Mouse (Mus musculus) kidney, embryonic 14.5 days (tissue): ENCODE data around the gene Vezt. TPM values are rescaled to one million over a fixed set of nuclear protein-coding genes. Genes with fewer than 3 reads are reported as not detected.

Experiments
- ATAC-seq: fragments of 200-750 bp; cut with Nextera tagmentation; 2 replicates; pipeline ENCODE4 v1.8.0; 2017; ENCODE audit warnings: moderate number of reproducible peaks, mild to moderate bottlenecking, moderate TSS enrichment, moderate library complexity; ENCODE audit not compliant: low FRiP score, low TSS enrichment
- H3K27ac ChIP-seq: fragments of 300-500 bp; sonication (generic); 2 replicates; pipeline ENCODE4 v1.5.1; 2014; ENCODE audit warnings: low read depth, mild to moderate bottlenecking, low read length, moderate library complexity, mixed read lengths
- H3K27me3 ChIP-seq: fragments of 300-500 bp; sonication (generic); 2 replicates; pipeline ENCODE4 v1.6.1; 2014; ENCODE audit warnings: mild to moderate bottlenecking, low read length; ENCODE audit not compliant: control insufficient read depth, insufficient read depth
- H3K36me3 ChIP-seq: fragments of 300-500 bp; sonication (generic); 2 replicates; pipeline ENCODE4 v1.6.1; 2014; ENCODE audit warnings: low read length, mixed read lengths; ENCODE audit not compliant: control insufficient read depth, insufficient read depth
- H3K4me1 ChIP-seq: fragments of 300-500 bp; sonication (generic); 2 replicates; pipeline ENCODE4 v1.6.1; 2014; ENCODE audit warnings: low read length, mixed read lengths; ENCODE audit not compliant: control insufficient read depth, insufficient read depth
- H3K4me2 ChIP-seq: fragments of 300-500 bp; sonication (generic); replicated peaks from 2 replicates; pipeline ENCODE4 v1.6.1; 2014; ENCODE audit warnings: low read depth, mild to moderate bottlenecking, low read length
- H3K4me3 ChIP-seq: fragments of 300-500 bp; sonication (generic); 2 replicates; pipeline ENCODE4 v1.5.1; 2014; ENCODE audit warnings: mild to moderate bottlenecking, low read length
- H3K9ac ChIP-seq: fragments of 300-500 bp; sonication (generic); 2 replicates; pipeline ENCODE4 v1.6.1; 2014; ENCODE audit warnings: low read depth, mild to moderate bottlenecking, low read length, moderate library complexity
- H3K9me3 ChIP-seq: fragments of 300-500 bp; sonication (generic); 2 replicates; pipeline ENCODE4 v1.6.1; 2016; ENCODE audit warnings: low read length; ENCODE audit not compliant: control insufficient read depth
- WGBS: fragments of 180-500 bp; shearing (Covaris S2); extraction: QIAGEN DNeasy Blood & Tissue Kit; methylation state at CpG from one replicate; pipeline ENCODE4 v1.1.7; 2014; 5-methylcytosine and 5-hydroxymethylcytosine counted together
- polyA plus RNA-seq: library from polyadenylated mRNA; unstranded; fragments of >200 nt; fragmentation: Nextera tagmentation; extraction: Ambion mirVana; gene quantifications from 2 replicates; pipeline ENCODE4 v1.2.1, GENCODE M21; 2014

Gene Vezt
- polyA plus RNA-seq, 1 experiment from 2014 or later = 23.8 TPM

DNA sequence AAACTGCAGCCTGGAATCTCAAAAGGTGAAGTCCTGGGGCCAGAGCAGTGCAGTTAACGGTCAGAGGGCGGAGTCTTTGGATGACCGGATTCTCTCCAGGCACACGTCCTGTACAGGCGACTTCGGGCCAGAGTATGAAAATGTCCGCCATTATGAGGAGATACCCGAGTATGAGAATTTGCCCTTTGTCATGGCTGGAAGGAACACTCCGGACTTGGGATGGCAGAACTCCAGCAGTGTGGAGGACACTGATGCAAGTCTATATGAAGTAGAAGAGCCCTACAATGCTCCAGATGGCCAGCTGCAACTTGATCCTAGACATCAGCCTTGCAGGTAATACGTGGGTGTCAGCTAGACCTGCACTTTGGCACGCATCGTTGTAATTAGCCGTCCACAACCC, 9.7 kb upstream of the Vezt start:
- H3K9ac ChIP-seq = no peak overlapping the region
- ATAC-seq = no peak
- H3K4me1 ChIP-seq = peaks cover 10% of the 10 kb centered on the region
- H3K27me3 ChIP-seq = no peaks in the 10 kb centered on the region
- 91% methylated on average over 13 of the region's 13 CpGs for WGBS
- no peaks in the 10 kb centered on the region for H3K9me3 ChIP-seq
- H3K4me2 ChIP-seq = no peak overlapping the region
- H3K27ac ChIP-seq = no peak overlapping the region
- peaks cover 10% of the 10 kb centered on the region; the same call in 1 of the 2 replicates for H3K36me3 ChIP-seq
- H3K4me3 ChIP-seq = no peak overlapping the region

DNA sequence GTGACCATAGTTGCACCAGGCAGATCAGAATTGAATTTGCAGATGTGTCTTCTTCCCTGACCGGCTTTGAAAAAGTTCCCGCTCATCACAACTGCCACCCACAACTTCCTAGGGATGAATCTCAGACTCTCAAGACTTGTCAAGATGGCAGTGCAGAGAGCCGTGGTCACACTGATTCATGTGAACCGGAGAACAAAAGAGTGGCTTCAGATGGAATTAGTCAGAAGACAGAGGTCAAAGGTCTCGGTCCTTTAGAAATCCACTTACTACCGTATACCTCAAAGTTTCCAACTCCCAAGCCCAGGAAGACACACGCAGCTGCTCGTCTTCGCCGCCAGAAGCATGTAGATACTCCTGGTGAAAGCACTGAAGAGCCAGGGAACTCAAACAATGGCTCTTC, 8.3 kb upstream of the Vezt start:
- H3K27ac ChIP-seq = no peak overlapping the region
- 84% methylated on average over 10 of the region's 10 CpGs for WGBS
- no peaks in the 10 kb centered on the region for H3K9me3 ChIP-seq
- no peaks in the 10 kb centered on the region for H3K4me1 ChIP-seq
- no peak overlapping the region for H3K4me3 ChIP-seq
- no peak overlapping the region for H3K4me2 ChIP-seq
- H3K9ac ChIP-seq = no peak overlapping the region
- ATAC-seq = no peak
- no peaks in the 10 kb centered on the region for H3K27me3 ChIP-seq
- H3K36me3 ChIP-seq = peaks cover 10% of the 10 kb centered on the region; the same call in 1 of the 2 replicates

DNA sequence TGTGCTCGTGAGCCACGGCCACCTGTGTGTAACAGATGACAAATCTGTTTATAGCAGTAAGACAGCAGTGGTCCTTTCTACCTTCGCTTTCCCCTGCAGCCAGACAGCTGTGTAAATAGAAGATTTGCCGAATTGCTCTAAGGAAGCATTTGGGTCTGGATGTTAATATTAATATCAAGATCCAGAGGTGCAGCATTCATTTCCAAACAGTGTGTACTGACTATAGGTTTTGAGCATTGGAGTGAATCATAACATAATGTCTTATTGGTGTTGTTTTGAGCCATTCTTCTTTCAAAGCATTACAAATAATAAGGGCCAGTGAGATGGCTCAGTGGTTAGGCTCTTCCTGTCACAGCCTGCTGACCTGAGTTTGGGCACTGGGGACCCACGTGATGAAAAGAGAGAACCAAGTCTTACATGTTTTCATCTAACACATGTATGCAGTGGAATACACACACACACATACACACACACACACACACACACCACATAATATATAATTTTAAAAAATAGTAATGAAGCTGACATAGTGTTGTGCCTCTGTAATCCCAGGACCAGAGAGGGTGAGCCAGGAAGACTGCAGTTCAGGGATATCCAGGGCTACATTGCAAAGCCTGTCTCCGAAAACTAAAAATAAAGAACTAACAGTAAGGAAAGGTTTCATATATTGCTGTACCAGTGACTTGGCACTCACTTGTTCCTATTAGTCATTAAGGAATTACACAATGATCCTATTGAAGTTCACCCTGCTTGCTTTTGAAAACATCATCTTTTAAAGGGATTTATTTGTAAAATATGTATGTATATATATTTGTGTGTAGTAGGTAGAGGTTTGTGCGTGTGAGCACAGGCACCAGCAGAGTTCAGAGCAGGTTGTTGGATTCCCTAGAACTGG, 3.0 kb upstream of the Vezt start:
- H3K36me3 ChIP-seq = no peaks in the 10 kb centered on the region
- peaks cover 10% of the 10 kb centered on the region for H3K4me1 ChIP-seq
- 68% methylated on average over 7 of the region's 7 CpGs for WGBS
- H3K4me2 ChIP-seq = no peak overlapping the region; the same call in 1 of the 2 replicates
- no peak overlapping the region for H3K27ac ChIP-seq
- H3K4me3 ChIP-seq = no peak overlapping the region
- no peak overlapping the region for H3K9ac ChIP-seq
- no peak for ATAC-seq
- H3K27me3 ChIP-seq = no peaks in the 10 kb centered on the region
- no peaks in the 10 kb centered on the region for H3K9me3 ChIP-seq

DNA sequence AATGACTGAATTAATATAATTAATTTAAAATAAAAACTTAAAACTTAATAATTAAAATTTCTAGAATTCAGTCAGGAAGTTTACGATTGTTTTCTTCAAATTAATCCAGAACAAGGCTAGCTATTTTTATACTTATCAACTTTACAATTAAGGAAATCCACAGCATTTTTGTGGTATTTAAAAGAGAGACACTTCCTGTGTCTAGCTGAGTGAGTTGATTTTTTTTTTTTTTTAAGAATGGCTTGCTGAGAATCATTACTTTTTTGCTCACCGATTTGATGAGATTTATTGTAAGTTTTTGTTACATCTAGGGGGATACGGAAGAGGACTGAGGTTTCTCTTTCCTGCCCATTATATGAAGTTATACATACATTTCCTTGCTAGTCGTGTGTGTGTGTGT, 2.0 kb upstream of the Vezt start:
- Histone ChIP-seq H3K27me3 (no peaks in the 10 kb centered on the region), H3K36me3 (no peaks in the 10 kb centered on the region), H3K4me3 (no peak overlapping the region), H3K4me1 (peaks cover 10% of the 10 kb centered on the region), H3K9ac (no peak overlapping the region), H3K4me2 (no peak overlapping the region), H3K27ac (no peak overlapping the region), H3K9me3 (no peaks in the 10 kb centered on the region)
- WGBS = 64% methylated on average over 4 of the region's 4 CpGs
- no peak for ATAC-seq

DNA sequence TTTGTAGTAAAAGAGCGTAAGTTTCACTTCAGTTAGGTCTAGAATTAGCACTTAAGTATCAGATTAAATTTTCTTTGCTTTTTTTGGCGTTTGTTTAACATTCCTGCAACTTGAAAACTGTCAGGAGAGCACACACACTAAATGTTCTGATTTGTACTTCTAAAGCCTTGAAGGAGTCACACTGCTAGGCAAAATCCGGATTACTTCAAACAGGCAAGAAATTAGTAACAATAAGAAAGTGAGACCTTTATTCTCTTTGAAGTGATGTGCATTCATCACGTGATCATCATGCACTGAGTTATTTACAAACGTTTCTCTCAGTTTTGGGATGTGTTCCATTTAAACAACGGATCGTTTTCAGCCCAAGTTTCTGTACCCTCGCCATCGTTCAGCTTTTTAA, 1.6 kb upstream of the Vezt start:
- H3K4me3 ChIP-seq = peak overlapping the region; percentile 84; the same call in 1 of the 2 replicates
- no peaks in the 10 kb centered on the region for H3K36me3 ChIP-seq
- no peaks in the 10 kb centered on the region for H3K27me3 ChIP-seq
- no peak overlapping the region for H3K9ac ChIP-seq
- H3K27ac ChIP-seq = no peak overlapping the region
- 52% methylated on average over 9 of the region's 9 CpGs for WGBS
- H3K4me2 ChIP-seq = peak overlapping the region; percentile 67
- H3K9me3 ChIP-seq = no peaks in the 10 kb centered on the region
- H3K4me1 ChIP-seq = peaks cover 10% of the 10 kb centered on the region
- no peak for ATAC-seq

DNA sequence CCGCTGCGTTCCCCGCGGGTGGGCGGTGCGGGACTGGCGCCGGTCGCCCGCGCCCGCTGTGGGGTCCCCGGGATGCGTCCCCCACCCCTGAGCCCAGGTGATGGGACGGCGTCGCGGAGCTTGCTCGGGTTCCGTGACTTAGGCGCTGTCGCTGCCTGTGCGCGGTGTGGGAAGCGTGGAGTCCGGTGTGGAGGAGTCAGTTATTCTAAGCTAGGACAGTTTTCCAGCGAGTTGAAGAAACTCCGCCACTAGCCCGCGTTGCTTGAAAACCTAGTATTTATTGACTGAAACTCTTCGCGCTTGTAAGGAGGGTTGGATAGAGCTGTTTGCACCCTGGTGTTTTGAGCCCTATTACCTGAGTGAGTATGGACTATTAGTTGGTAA, 750 bp upstream of the Vezt start:
- peak overlapping the region; percentile 77 for H3K9ac ChIP-seq
- peak overlapping the region; percentile 67 for H3K4me2 ChIP-seq
- no peaks in the 10 kb centered on the region for H3K36me3 ChIP-seq
- H3K9me3 ChIP-seq = no peaks in the 10 kb centered on the region
- peaks cover 10% of the 10 kb centered on the region for H3K4me1 ChIP-seq
- ATAC-seq = no peak
- H3K27ac ChIP-seq = no peak overlapping the region
- H3K4me3 ChIP-seq = peak overlapping the region; percentile 84
- H3K27me3 ChIP-seq = no peaks in the 10 kb centered on the region
- WGBS = under 1% methylated on average over 31 of the region's 32 CpGs

DNA sequence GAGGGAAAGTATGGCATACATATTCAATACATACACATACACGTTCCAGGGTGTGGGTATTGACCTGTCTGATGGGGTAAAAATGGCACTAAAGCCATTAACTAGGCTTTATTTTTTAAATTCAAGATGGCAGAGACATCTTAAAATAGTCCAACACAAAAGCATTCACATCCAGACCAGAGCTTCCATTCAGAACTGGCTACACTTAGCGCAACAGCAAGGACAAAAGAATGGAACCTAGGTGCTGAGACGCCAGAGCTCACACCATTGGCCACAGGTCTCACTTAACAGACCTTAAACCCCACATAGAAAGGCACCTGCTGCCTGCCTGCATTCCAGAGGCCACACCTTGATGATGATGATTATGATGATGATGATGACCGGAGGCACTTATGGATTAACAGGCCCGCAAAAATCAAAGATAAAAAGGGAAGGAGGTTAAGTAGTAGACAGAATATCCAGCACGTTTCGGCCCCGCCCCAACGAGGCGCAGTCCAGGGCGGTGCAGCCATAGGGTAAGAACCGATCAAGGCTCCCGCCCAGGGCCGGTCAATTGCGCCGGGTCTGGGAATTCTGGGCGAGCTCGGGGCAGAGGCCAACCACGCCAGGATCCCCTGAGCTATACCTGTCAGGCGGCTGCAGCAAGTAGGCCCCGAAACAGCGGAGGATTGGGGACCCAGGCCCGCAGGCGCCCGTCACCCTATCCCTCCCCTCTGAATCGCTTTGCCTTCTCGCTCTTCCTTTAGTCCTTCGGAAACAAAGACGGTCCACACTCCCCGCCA, 550 bp downstream of the Vezt start:
- WGBS = 3% methylated on average over 30 of the region's 30 CpGs

DNA sequence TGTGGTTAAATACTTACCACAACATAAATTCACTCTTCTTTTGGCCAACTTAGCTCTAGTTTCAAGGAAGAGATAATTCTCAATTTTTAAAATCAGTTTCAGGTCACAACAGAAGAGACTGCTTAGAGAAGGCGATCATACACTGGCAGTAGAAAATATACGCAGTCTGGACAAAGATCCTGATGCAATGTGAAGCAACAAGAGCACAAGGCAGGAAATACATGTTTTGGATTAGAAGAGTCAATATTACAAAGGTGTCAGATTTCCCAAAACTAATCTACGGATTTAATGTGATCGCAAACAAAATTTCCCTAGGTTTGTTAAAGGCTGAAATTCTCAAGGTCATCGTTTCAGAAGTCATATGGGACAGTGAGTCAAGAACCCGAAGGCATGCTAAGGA, 4.5 kb downstream of the Vezt start:
- Histone ChIP-seq H3K4me3 (no peak overlapping the region), H3K36me3 (peaks cover 11% of the 10 kb centered on the region), H3K4me2 (no peak overlapping the region), H3K9ac (no peak overlapping the region), H3K27me3 (no peaks in the 10 kb centered on the region), H3K27ac (no peak overlapping the region), H3K4me1 (peaks cover 10% of the 10 kb centered on the region), H3K9me3 (no peaks in the 10 kb centered on the region)
- no peak for ATAC-seq
- WGBS = 93% methylated on average over 6 of the region's 6 CpGs

More for the DNA sequence above, 550 bp downstream of the Vezt start:
- Histone ChIP-seq H3K4me3 (peak overlapping the region; percentile 84), H3K4me1 (peaks cover 10% of the 10 kb centered on the region), H3K9ac (peak overlapping the region; percentile 77), H3K27me3 (no peaks in the 10 kb centered on the region), H3K4me2 (peak overlapping the region; percentile 48), H3K9me3 (no peaks in the 10 kb centered on the region), H3K27ac (peak overlapping the region; percentile 32; the same call in 1 of the 2 replicates), H3K36me3 (0 out of 2 replicates have a peak, but pooled peaks cover 1% of the 10 kb centered on the region)
- ATAC-seq = peak; percentile 80

DNA sequence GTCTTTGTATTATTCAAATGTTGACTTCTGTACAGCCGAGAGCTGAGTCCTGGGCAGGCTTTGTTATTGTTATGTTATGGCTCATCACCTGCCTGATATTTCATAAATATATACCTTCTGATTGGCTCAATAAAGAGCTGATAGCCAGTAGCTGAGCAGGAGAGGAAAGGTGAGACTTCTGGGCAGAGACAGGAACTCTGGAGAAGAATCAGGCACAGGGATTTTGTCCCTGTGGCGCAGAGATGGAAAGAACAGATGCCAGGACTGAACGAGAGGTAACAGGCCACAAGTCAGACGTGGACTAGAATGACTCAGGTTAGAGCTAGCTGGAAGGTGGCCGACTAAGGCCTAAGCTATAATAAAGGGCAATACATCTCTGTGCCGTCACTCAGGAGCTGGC, 7.1 kb downstream of the Vezt start:
- H3K4me2 ChIP-seq = no peak overlapping the region
- ATAC-seq = no peak
- peaks cover 15% of the 10 kb centered on the region for H3K36me3 ChIP-seq
- no peaks in the 10 kb centered on the region for H3K4me1 ChIP-seq
- no peaks in the 10 kb centered on the region for H3K9me3 ChIP-seq
- no peak overlapping the region for H3K4me3 ChIP-seq
- H3K27ac ChIP-seq = no peak overlapping the region
- H3K27me3 ChIP-seq = no peaks in the 10 kb centered on the region
- 88% methylated on average over 6 of the region's 6 CpGs for WGBS
- H3K9ac ChIP-seq = no peak overlapping the region
